Mouse (Mus musculus) CH12.LX (cell line): ENCODE data around the gene Cdk4. TPM values are rescaled to one million over a fixed set of nuclear protein-coding genes. Genes with fewer than 3 reads are reported as not detected.

Experiments used
- DNase-seq: peaks from one replicate; pipeline ENCODE4 v3.0.0-alpha.2; 2013; ENCODE audit errors: extremely low read depth
- H3K27ac ChIP-seq: 2 replicates; pipeline ENCODE4 v1.5.1; 2012; ENCODE audit warnings: low read depth, mild to moderate bottlenecking, control low read depth, moderate library complexity; ENCODE audit not compliant: insufficient read depth
- H3K27me3 ChIP-seq: replicated peaks from 2 replicates; pipeline ENCODE3; 2012; ENCODE audit warnings: inconsistent platforms
- H3K36me3 ChIP-seq, 2 experiments: replicated peaks in 1 of 2; 2 replicates each; pipeline versions ENCODE3 to v1.6.1; 2012; ENCODE audit warnings: inconsistent platforms in 1 of 2, low read length in 1 of 2, mild to moderate bottlenecking in 1 of 2, mixed read lengths in 1 of 2, moderate library complexity in 1 of 2; ENCODE audit not compliant: control insufficient read depth in 1 of 2, insufficient read depth in 1 of 2
- H3K4me1 ChIP-seq, 2 experiments: 2 replicates each; pipeline ENCODE4 v1.6.1; 2012; ENCODE audit warnings: inconsistent platforms in 1 of 2, moderate library complexity in 1 of 2; ENCODE audit not compliant: insufficient read depth in 2 of 2, control insufficient read depth in 1 of 2
- H3K4me2 ChIP-seq: 2 replicates; pipeline ENCODE4 v1.6.1; 2012; ENCODE audit warnings: low read depth, mild to moderate bottlenecking, control low read depth; ENCODE audit not compliant: poor library complexity, insufficient read depth, severe bottlenecking
- H3K4me3 ChIP-seq, 3 experiments: fragments of 150-350 bp in 1 of 3; sonication (generic) in 1 of 3; replicated peaks in 1 of 3; 2 replicates each; pipeline versions ENCODE3 to v1.5.1; 2011 to 2012; ENCODE audit warnings: low read depth in 2 of 3, low read length in 2 of 3, mild to moderate bottlenecking in 2 of 3, moderate library complexity in 2 of 3, control low read depth in 1 of 3, improper control_type of control experiment in 1 of 3, inconsistent platforms in 1 of 3, mixed read lengths in 1 of 3; ENCODE audit not compliant: poor library complexity in 1 of 3
- H3K79me2 ChIP-seq: replicated peaks from 2 replicates; pipeline ENCODE4 v1.6.1; 2012; ENCODE audit warnings: mild to moderate bottlenecking, moderate library complexity; ENCODE audit not compliant: control insufficient read depth, poor library complexity, insufficient read depth, severe bottlenecking; ENCODE audit errors: extremely low read depth
- H3K9ac ChIP-seq: 2 replicates; pipeline ENCODE4 v1.6.1; 2012; ENCODE audit warnings: low read depth, mild to moderate bottlenecking, control low read depth, moderate library complexity; ENCODE audit not compliant: insufficient read depth
- H3K9me3 ChIP-seq: replicated peaks from 2 replicates; pipeline ENCODE3; 2012; ENCODE audit warnings: low read length, inconsistent platforms, mixed read lengths
- BHLHE40 ChIP-seq: IDR thresholded peaks from 2 replicates; pipeline ENCODE4 v1.6.1; 2011; ENCODE audit warnings: mild to moderate bottlenecking, low read depth, low read length, improper control_type of control experiment
- CHD2 ChIP-seq: IDR thresholded peaks from 2 replicates; pipeline ENCODE4 v1.6.1; 2011; ENCODE audit warnings: low read length, improper control_type of control experiment
- CTCF ChIP-seq, 2 experiments: IDR thresholded peaks in 1 of 2; conservative IDR thresholded peaks in 1 of 2; 2 replicates each; pipeline ENCODE4 v1.5.1; 2011 to 2012; ENCODE audit warnings: low read depth in 2 of 2, low read length in 2 of 2, improper control_type of control experiment in 1 of 2, inconsistent platforms in 1 of 2, mild to moderate bottlenecking in 1 of 2, moderate library complexity in 1 of 2
- E2F4 ChIP-seq: IDR thresholded peaks from 2 replicates; pipeline ENCODE4 v1.6.1; 2011; ENCODE audit warnings: low read depth, low read length, improper control_type of control experiment; ENCODE audit not compliant: insufficient replicate concordance
- ELF1 ChIP-seq: IDR thresholded peaks from 2 replicates; pipeline ENCODE4 v1.6.1; 2014; ENCODE audit warnings: low read depth, mild to moderate bottlenecking, inconsistent platforms, low read length, improper control_type of control experiment
- EP300 ChIP-seq: IDR thresholded peaks from 2 replicates; pipeline ENCODE4 v1.6.1; 2011; ENCODE audit warnings: low read length, improper control_type of control experiment
- ETS1 ChIP-seq: conservative IDR thresholded peaks from 2 replicates; pipeline ENCODE4 v1.6.1; 2012; ENCODE audit warnings: low read depth, mild to moderate bottlenecking, inconsistent platforms, low read length, improper control_type of control experiment, moderate library complexity
- GABPA ChIP-seq: IDR thresholded peaks from 2 replicates; pipeline ENCODE4 v1.6.1; 2012; ENCODE audit warnings: low read depth, low read length, improper control_type of control experiment, inconsistent platforms; ENCODE audit not compliant: insufficient replicate concordance
- HCFC1 ChIP-seq: IDR thresholded peaks from 2 replicates; pipeline ENCODE4 v1.6.1; 2012; ENCODE audit warnings: low read depth, mild to moderate bottlenecking, inconsistent platforms, low read length, improper control_type of control experiment
- IRF4 ChIP-seq: IDR thresholded peaks from 2 replicates; pipeline ENCODE4 v1.6.1; 2014; ENCODE audit warnings: low read depth, mild to moderate bottlenecking, inconsistent platforms, low read length, improper control_type of control experiment
- JUN ChIP-seq: IDR thresholded peaks from 2 replicates; pipeline ENCODE4 v1.6.1; 2011; ENCODE audit warnings: low read depth, mild to moderate bottlenecking, low read length, improper control_type of control experiment, moderate library complexity; ENCODE audit not compliant: insufficient read depth
- JUND ChIP-seq: conservative IDR thresholded peaks from 2 replicates; pipeline ENCODE4 v1.6.1; 2011; ENCODE audit warnings: low read depth, low read length, improper control_type of control experiment
- KAT2A ChIP-seq: IDR thresholded peaks from 2 replicates; pipeline ENCODE4 v1.6.1; 2012; ENCODE audit warnings: low read length, improper control_type of control experiment, inconsistent platforms; ENCODE audit not compliant: insufficient replicate concordance
- MAX ChIP-seq: IDR thresholded peaks from 2 replicates; pipeline ENCODE4 v1.6.1; 2011; ENCODE audit warnings: low read length, improper control_type of control experiment
- MEF2A ChIP-seq: IDR thresholded peaks from 2 replicates; pipeline ENCODE4 v1.6.1; 2014; ENCODE audit warnings: low read depth, mild to moderate bottlenecking, inconsistent platforms, low read length, improper control_type of control experiment, borderline replicate concordance
- MXI1 ChIP-seq: IDR thresholded peaks from 2 replicates; pipeline ENCODE4 v1.6.1; 2011; ENCODE audit warnings: mild to moderate bottlenecking, low read depth, low read length, improper control_type of control experiment
- NELFE ChIP-seq: IDR thresholded peaks from 2 replicates; pipeline ENCODE4 v1.6.1; 2011; ENCODE audit warnings: low read depth, low read length, improper control_type of control experiment
- PAX5 ChIP-seq: IDR thresholded peaks from 2 replicates; pipeline ENCODE4 v1.6.1; 2012; ENCODE audit warnings: low read length, inconsistent platforms, mixed read lengths
- POLR2A ChIP-seq: IDR thresholded peaks from 2 replicates; pipeline ENCODE4 v1.6.1; 2011; ENCODE audit warnings: low read depth, mild to moderate bottlenecking, improper control_type of control experiment, low read length
- POLR2AphosphoS2 ChIP-seq: IDR thresholded peaks from 2 replicates; pipeline ENCODE4 v1.6.1; 2011; ENCODE audit warnings: low read depth, low read length, improper control_type of control experiment
- RAD21 ChIP-seq: IDR thresholded peaks from 2 replicates; pipeline ENCODE4 v1.6.1; 2011; ENCODE audit warnings: low read depth, mild to moderate bottlenecking, low read length, improper control_type of control experiment, moderate library complexity
- RCOR1 ChIP-seq: conservative IDR thresholded peaks from 2 replicates; pipeline ENCODE4 v1.6.1; 2012; ENCODE audit warnings: low read depth, mild to moderate bottlenecking, inconsistent platforms, low read length, improper control_type of control experiment
- SIN3A ChIP-seq: IDR thresholded peaks from 2 replicates; pipeline ENCODE4 v1.6.1; 2012; ENCODE audit warnings: low read length, improper control_type of control experiment, inconsistent platforms
- SMC3 ChIP-seq: IDR thresholded peaks from 2 replicates; pipeline ENCODE4 v1.6.1; 2011; ENCODE audit warnings: low read depth, low read length, improper control_type of control experiment
- TBP ChIP-seq: conservative IDR thresholded peaks from 2 replicates; pipeline ENCODE4 v1.6.1; 2011; ENCODE audit warnings: low read depth, low read length, improper control_type of control experiment
- UBTF ChIP-seq: IDR thresholded peaks from 2 replicates; pipeline ENCODE4 v1.6.1; 2012; ENCODE audit warnings: low read depth, mild to moderate bottlenecking, inconsistent platforms, low read length, improper control_type of control experiment, moderate library complexity
- USF1 ChIP-seq: IDR thresholded peaks from 2 replicates; pipeline ENCODE4 v1.6.1; 2014; ENCODE audit warnings: low read depth, mild to moderate bottlenecking, inconsistent platforms, low read length, improper control_type of control experiment
- ZC3H11A ChIP-seq: IDR thresholded peaks from 2 replicates; pipeline ENCODE4 v1.6.1; 2012; ENCODE audit warnings: low read depth, mild to moderate bottlenecking, inconsistent platforms, low read length, improper control_type of control experiment
- ZMIZ1 ChIP-seq: IDR thresholded peaks from 2 replicates; pipeline ENCODE4 v1.6.1; 2012; ENCODE audit warnings: low read depth, mild to moderate bottlenecking, inconsistent platforms, low read length, improper control_type of control experiment
- dilution Hi-C: fragments of 300-500 bp; cut with MboI; formaldehyde crosslinking; loops from 2 replicates; pipeline ENCODE4 v1.14.3; 2020; ENCODE audit warnings: low sequenced_read_pairs; ENCODE audit not compliant: extremely low pct_unique_long_range_greater_than_20kb, extremely low pct_ligation_motif_present
- in situ Hi-C: fragments of 300-500 bp; cut with MboI; formaldehyde crosslinking; loops from 3 replicates; pipeline ENCODE4 v1.14.3; 2019; ENCODE audit warnings: low sequenced_read_pairs, low pct_ligation_motif_present, low pct_unique_long_range_greater_than_20kb, mixed read lengths
- polyA plus RNA-seq: library from polyadenylated mRNA; unstranded; fragments of >175 nt; gene quantifications from 2 replicates; pipeline ENCODE4 v1.2.1, GENCODE M21; 2012; ENCODE audit warnings: low read depth; ENCODE audit not compliant: insufficient read length
- total RNA-seq, 2 experiments: library from RNA; depleted of rRNA; stranded (reverse); fragments of 300-350 nt in 1 of 2; fragments of >200 nt in 1 of 2; gene quantifications; 2 replicates each; pipeline ENCODE4 v1.2.3; 2012 to 2014

Gene Cdk4
- total and polyA plus RNA-seq, 3 experiments: 257 to 921 (median 864) TPM

GRCm38 (mm10) chr10:127080901-127081780 is 17.8 kb downstream of the Cdk4 start:
- in situ Hi-C loops: no loop called here

DNA sequence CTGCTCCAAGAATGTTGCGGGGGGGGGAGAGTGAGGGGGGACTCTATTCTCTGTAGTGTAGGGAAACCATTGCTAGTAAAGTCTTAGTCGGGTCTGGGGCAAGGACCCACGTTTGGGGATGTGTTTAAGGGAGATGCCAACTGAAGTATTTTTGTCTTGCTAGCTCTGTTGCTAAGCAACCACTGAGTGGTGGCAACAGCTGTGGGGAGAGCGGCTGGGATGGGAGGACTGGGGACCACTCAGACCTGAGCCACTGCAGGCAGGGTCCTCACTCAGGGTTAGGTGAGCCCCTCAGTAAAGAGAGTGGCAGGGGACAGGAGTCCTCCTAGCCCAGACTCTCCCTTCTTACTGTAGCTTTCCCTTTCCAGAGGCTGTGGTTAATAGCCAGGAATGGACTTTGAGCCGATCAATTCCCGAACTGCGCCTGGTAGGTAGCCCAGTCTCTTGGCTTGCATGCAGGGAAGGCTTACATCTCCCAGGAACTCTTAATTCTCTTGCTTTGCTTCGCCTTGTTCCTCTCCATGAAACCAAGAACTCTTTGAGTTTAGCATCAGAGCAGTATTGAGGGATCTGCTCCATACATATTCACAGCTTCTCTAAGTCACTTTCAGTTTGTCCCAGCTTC is 18.8 kb downstream of the Cdk4 start:
- Histone ChIP-seq H3K79me2 (peaks cover 3% of the 10 kb centered on the region; the same call in 1 of the 2 replicates), H3K9ac (no peak overlapping the region), H3K27me3 (no peaks in the 10 kb centered on the region), H3K27ac (no peak overlapping the region), H3K4me3 (no peak overlapping the region), H3K4me1 (peaks cover 0 to 8% of the 10 kb centered on the region in 2 experiments; a peak in 2 of 4 replicates), H3K9me3 (no peaks in the 10 kb centered on the region), H3K4me2 (no peak overlapping the region), H3K36me3 (peaks cover 55 to 92% of the 10 kb centered on the region in 2 experiments)
- no peak for DNase-seq
- in situ Hi-C loops: no loop called here
- dilution Hi-C loops: no loop called here
- no peak for TF ChIP-seq EP300
- TF ChIP-seq POLR2AphosphoS2: no peak
- no peak for TF ChIP-seq ZMIZ1
- no peak for TF ChIP-seq E2F4
- TF ChIP-seq CTCF (conservative IDR thresholded peaks at IDR 0.05 in 1 of 2, IDR thresholded peaks at IDR 0.05 in 1 of 2; ENCODE audit: low read depth in 2 of 2, low read length in 2 of 2): no peak
- no peak for TF ChIP-seq NELFE
- TF ChIP-seq BHLHE40: no peak
- no peak for TF ChIP-seq USF1
- TF ChIP-seq RAD21: no peak
- no peak for TF ChIP-seq CHD2
- TF ChIP-seq TBP: no peak
- TF ChIP-seq KAT2A: no peak
- no peak for TF ChIP-seq PAX5
- no peak for TF ChIP-seq MAX
- no peak for TF ChIP-seq MXI1
- no peak for TF ChIP-seq ZC3H11A
- no peak for TF ChIP-seq JUN
- TF ChIP-seq SMC3: no peak
- no peak for TF ChIP-seq ETS1
- no peak for TF ChIP-seq HCFC1

More at GRCm38 (mm10) chr10:127080901-127081780, 17.8 kb downstream of the Cdk4 start:
- no peak overlapping the region for H3K4me2 ChIP-seq
- H3K9ac ChIP-seq: no peak overlapping the region
- no peaks in the 10 kb centered on the region for H3K27me3 ChIP-seq
- peaks cover 9% of the 10 kb centered on the region for H3K79me2 ChIP-seq
- no peak for DNase-seq
- H3K27ac ChIP-seq: no peak overlapping the region
- dilution Hi-C loops: no loop called here
- peaks cover 45 to 82% of the 10 kb centered on the region in 2 experiments for H3K36me3 ChIP-seq
- peaks cover 2 to 18% of the 10 kb centered on the region in 2 experiments; a peak in 3 of 4 replicates for H3K4me1 ChIP-seq
- H3K4me3 ChIP-seq: no peak overlapping the region
- H3K9me3 ChIP-seq: no peaks in the 10 kb centered on the region
- TF ChIP-seq IRF4 (no peak), NELFE (no peak), BHLHE40 (no peak), ETS1 (no peak), SIN3A (no peak), CTCF (conservative IDR thresholded peaks at IDR 0.05 in 1 of 2, IDR thresholded peaks at IDR 0.05 in 1 of 2; ENCODE audit: low read depth in 2 of 2, low read length in 2 of 2) (no peak), RCOR1 (no peak), RAD21 (no peak), MEF2A (no peak), POLR2A (no peak), TBP (no peak), PAX5 (no peak), UBTF (no peak), GABPA (no peak), EP300 (no peak), ELF1 (no peak), CHD2 (no peak), MXI1 (no peak), JUND (no peak)
